Mouse (Mus musculus) urinary bladder, postnatal 25 days (tissue): ENCODE results near the gene Tmem256.
"Not testable (repeated sequence)": the region's sequence is repeated elsewhere in the genome, so short reads cannot be mapped to it uniquely, and the experiment has no call there.

Experiments
- DNase-seq: peaks from one replicate; pipeline ENCODE4 v3.0.0; 2022; ENCODE audit warnings: low spot score

The Tmem256 gene

DNA sequence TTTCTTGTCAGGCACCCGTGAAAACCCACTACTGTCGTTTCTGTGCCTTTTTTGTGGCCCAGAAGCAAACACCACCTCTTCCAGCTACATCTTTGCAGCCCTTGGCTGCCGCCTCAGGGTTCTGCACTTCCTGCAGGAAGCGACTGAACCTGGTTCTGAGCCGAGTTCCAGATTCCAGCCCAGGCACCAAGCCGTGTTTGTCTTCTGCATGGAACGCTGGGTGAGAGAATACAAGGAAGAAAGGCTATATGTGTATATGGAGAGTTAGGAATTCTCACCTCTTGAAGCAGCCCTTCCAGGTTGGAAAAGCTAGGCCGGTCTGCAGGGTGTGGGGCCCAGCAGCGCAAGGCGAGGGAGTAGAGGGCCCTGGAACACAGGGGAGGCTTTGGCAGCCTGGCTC is 16.4 kb downstream of the Tmem256 start:
- no peak for DNase-seq

DNA sequence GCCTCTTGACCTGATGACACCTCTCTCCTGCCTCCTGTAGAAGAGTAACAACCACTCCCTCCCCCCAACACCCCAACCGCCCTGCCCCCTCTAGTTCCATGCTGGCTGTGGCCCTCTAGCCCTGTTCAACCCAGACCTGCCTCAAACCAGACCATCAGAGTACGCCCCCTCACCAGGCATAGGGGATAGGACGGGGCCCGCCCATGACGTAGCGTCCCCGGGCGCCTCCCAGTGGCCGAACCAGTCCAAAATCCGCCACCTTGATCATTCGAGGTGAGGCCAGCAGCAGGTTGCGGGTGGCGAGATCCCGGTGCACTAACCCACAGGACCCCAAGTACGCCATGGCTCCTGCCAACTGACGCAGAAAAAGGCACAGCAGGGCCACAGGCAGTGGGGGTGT is 17.0 kb downstream of the Tmem256 start:
- DNase-seq = no peak

DNA sequence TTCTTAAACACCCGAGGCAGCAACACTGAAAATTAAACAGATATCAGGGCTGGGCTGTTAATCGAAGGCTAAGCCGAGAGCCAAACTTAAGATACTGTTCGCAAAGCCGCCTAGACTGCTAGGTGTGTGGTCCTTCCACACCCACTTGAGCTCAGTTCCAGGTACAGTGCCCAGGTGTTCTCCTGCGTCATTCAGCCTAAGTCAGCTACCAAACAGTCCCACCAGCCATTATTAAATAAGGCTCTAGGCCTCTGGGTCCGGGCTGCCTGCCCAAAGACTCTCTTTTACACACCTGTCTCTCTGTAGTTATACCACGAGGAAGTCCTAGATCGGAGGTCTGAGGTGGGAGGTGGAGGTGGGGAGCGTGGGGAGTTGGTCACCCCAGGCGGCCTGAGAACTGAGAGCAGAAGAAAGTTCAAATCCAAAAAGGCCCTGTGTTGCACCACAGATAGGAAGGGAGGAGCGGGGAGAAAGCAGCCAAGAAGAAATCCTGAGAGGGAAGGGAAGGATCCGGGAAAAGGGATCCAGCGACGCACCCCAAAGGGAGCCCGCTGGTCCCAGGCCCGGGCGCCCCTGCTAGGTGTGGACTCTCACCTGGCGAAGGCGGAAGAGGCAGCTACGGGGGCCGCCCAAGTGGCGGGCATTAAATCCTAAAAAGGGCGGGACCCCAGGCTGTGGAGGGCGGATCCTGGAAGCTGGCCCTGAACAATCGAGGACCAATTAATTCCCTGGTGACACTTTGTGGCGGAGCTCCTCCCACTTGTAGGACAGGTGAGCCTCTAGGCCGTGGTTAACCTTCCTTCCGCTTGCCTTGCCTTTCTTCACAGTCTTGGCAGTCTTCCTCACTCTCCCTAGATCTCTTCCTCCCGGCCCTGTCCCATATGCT is 20.0 kb downstream of the Tmem256 start, which contains the start of gene Tnk1:
TSS of gene Tnk1 (minus strand) at position 618 of the 886 bp plus-strand sequence.
- DNase-seq = no peak

DNA sequence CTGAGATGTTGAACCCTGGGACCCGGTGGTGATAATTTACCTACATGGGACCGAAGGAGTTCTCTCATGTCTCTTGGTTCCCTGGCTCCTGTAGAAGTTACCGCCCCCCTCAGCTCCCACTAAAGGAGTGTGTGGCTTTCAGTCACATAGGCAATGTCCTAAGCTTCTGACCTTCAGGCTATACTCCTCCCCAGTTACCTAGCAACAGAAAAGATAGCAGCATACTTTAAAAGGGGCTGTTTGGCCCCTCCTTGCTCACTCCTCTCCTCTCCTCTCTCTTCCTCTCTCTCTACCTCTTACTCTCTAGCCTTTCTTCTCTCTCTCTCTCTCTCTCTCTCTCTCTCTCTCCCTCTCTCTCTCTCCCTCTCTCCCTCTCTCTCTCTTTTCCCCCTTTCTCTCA is 25.4 kb downstream of the Tmem256 start:
- DNase-seq = not testable (repeated sequence)

DNA sequence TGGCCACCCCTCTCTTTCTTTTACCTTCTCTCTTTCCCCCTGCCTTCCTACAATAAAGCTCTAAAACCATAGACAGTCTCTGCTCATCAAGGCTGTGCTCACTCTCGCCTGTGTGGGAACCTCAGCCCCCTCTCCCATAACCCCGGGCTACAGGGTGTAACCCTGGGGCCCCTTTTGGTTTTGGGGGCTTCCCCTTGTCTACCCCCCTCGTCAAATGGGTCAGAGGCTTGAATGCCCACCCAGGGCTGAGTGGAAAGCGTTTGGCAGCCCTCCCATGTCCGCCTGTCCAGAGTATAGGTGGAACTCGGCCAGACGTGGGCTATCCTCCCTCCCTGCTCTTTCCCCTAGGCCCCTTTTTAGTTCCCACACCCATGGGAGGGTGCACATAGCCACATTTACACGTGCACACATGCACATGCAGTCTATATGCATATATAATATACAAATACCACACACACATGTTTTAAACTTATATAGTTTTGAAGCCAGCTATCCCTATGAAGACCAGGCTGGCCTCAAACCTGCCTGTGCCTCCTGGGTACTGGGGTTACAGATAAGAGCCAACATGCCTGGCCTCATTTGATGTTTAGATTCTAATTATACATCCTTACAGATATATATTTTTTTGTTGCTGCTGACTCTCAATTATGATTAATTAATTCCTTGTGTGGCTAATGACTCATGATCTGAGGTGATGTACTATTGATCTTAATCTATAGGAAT is 26.0 kb downstream of the Tmem256 start:
- DNase-seq = no peak

DNA sequence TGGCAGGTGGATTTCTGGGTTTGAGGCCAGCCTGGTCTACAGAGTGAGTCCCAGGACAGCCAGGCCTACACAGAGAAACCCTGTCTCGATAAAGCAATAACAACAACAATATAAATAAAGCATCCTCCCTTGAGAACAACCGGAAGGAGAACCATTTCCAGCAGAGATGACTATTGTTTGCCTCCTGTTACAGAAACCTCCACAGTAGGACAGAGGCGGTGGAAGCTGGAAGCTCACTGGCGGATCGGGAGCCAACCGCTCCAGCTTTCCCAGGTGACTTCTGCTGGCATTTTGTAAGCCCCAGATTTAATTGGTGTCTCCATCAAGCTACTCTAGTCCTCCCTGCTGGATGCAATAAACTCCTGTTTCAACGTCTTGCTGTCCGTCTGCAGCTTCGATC is 27.2 kb downstream of the Tmem256 start:
- DNase-seq = no peak

DNA sequence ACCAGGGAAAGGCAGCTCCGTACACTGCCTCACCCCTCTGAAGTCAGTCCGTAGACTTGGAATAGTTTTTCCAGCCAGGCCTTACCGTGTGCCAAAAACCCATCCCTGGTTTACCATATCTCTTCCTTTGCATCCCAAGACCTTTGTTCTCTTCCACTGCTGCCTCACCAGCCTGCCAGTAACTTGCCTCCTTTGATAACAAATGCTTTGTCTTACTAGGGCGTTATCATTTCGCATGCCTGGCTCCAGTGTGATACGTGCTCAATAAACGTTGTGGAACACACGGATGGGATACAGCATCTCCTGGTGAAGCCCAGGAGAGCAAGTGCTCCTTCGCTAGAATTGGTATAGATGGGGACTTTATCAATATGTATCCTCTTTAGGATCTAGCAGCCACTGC is 29.0 kb downstream of the Tmem256 start:
- no peak for DNase-seq

DNA sequence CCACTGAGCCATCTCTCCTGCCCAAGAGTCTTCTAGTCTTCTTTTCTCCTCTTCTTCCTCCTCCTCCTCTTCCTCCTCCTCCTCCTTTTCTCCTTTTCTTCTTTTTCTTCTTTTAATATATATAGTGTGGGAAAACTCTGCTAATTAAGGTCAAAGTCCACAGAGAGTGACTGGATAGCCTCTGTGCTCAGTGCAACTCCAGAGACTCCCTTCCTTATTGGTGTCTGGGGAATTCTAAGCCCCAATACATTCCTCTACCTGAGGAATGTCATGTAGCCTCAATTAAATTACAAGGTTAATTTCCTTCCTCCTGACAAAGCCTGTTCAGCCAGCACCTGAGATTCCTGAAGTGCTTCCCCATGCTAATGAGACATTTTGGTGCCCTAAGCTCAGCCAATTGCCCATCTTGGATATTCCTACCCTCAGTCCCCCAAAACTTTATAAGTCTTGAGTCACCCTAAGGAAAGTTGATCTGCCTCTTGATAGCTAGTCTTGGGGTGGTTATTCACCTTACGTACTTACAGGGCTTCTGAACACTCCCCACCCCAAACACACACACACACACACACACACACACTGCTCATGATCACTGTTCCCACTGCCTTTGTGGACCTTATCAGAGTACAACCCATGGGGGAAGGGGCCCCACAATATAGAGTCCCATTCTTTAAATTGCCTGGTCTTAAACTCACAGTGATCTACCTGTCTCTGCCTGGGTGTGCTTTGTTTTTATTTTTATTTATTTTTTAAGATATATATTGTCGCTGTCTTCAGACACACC is 32.2 kb downstream of the Tmem256 start:
- DNase-seq = no peak

DNA sequence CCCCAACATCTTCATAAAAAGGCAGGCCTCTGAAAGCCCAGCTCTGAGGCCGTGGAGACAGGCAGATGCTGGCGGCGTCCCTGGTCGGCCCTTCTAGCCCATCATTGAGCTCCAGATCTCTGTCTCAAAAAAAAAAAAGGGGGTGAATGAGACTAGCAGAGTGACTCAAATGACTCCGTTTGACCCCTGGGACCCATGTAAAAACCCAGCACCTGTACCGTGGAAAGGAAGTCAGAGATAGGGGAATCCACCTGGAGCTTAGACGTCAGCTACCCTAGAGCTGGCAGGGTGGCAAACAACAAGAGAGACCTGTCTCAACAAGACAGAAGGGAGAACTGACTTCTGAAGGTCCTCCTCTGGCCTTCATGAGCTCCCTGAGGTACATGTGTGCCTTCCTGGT is 33.5 kb downstream of the Tmem256 start:
- no peak for DNase-seq

DNA sequence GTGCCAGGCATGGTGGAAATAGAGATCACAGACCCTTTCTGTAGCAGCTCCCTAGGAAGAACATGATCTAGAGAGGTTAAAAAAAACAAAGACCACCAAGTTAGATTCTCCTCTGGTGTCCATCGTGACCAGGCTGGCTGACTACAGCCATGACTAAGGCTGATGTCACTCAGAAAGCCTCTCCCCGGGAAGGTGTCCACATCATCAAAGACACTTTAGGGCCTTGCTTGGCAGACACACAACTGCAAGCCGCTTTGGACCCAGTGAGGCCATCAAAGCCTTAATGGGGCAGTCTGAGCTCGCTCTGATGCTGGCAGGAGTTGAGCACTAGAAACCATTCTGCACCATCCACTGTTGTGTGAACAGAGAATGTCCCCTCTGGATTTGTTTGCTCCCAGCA is 34.1 kb downstream of the Tmem256 start:
- no peak for DNase-seq

DNA sequence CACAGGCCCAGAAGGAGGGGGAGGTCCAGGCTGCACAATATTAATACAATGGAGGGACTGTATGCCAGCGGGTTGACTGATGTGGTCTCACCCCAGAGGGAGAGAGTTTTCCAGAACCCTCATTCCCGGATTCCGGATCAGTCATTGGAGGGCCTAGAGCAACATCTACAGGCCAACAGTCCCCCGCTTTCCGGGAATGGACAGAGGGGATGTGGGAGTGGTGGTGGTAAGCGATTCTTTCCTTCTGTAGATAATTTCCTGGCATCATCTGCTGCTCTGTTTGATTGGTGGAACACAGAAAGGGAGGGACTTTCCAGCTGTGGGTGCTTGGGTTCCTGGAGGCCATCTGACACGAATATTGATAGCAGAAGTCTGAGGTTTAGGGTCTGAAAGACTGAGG is 37.9 kb downstream of the Tmem256 start:
- no peak for DNase-seq

DNA sequence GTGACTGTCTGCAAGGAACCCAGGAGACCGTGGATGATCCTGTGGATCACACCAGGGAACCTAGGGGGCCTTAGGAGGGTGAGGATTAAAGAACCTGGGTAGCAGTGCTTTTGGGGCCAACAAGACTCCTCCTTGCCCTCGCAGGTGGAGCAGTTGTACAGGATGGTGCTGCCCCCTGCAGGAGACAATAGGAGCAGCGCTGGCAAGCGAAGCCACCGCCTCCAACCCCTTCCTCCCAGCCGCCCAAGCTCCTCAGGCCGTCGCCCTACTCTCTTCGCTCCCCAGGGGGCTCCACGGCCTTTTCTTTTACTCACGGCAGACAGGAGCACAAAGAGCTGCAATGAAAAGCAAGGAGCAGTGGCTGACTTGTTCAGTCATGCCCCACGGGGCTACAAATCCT is 38.6 kb downstream of the Tmem256 start:
- DNase-seq = peak; percentile 87

DNA sequence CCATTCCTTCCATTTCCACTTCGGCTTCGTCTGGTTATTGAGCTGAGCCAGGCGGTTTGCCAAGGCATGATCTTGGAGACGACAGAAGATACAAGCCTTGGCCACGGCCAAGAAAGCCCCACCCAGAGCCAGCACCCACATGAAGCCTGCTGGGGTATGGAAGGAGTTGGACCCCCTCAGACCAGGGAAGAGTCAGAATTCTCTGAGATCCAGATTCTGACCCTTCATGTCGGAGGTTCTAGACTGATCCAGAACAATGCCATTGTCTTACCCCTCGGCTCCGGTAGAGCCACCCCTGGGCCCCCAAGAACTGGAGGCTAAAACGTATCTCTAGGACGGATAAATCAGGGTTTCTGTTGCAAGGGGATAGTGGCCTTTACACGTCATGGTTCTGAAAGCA is 39.6 kb downstream of the Tmem256 start, which contains the start of gene Tmem95:
TSS of gene Tmem95 (minus strand) at position 141 of the 400 bp plus-strand sequence.
- DNase-seq = no peak

DNA sequence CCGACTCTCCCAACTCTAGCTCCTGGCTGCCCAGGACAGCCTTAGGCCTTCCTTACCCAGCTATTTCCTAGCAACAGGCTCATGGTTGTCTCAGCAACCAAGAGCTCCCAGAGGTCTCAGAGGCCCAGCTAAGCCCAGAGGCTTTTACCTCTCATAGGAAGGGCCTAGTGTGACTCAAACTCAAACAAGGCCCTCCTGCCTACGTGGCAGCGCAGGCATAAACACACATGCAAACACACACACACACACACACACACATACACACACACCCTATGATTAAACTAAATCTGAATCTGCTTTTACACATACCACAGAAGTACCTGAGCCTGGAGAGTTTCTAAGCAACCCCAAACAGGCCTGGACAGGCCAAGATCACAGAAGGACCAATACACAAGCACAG is 40.1 kb downstream of the Tmem256 start:
- DNase-seq = peak; percentile 30

DNA sequence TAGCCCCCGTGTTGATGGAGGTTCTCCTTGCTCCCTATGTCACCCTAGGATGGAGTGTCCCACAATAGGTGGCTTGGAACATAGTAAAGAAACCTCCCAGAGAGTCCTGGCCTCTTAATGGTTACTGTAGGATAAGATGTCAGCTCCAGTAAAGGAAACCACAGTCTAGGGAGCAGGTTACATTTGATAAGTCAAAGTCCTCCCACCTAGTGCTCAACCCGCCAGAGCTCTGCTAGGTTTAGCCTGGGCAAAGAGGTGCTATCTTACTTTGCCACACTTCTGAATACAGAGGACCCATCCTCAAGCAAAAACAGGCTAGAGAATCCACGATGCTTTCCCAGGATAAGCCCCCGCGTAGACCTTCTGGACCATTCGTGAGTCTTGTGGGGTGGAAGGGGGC is 40.6 kb downstream of the Tmem256 start:
- DNase-seq = no peak

DNA sequence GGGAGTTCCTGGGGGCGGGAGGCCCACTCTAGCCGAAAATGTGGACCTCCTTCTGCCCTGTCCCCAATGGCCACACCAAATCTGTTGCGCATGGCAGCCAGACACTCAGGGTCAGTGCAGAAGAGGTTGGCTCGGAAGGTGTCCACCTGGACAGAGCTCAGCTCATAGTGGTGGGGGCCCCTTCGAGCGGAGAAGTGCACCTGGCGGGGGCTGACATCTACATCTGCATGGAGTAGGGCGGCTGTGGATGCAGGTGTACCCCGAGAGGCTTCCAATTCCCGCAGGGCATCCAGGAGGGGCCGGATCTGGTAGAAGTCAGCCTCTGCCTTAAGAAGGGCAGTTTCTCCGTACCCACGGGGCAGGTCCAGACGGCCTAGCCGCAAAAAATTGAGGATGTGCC is 41.4 kb downstream of the Tmem256 start:
- no peak for DNase-seq

DNA sequence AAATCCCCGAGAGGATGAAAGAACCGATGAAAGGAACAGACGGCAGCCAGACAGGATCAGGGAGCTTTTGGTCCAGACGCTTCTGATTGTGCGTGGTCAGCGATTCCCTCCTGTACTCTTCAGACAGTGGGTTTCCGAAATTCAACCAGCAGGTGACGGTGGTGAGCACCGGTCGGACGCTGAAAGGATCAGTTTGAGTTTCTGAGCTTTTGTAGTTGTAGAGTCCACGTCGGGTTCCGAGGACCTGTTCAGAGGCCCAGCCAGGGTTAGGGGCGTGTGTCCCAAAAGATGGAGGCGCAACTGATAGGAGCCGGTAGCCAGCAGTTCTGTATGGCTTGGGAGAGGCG is 42.2 kb downstream of the Tmem256 start:
- peak; percentile 62 for DNase-seq

DNA sequence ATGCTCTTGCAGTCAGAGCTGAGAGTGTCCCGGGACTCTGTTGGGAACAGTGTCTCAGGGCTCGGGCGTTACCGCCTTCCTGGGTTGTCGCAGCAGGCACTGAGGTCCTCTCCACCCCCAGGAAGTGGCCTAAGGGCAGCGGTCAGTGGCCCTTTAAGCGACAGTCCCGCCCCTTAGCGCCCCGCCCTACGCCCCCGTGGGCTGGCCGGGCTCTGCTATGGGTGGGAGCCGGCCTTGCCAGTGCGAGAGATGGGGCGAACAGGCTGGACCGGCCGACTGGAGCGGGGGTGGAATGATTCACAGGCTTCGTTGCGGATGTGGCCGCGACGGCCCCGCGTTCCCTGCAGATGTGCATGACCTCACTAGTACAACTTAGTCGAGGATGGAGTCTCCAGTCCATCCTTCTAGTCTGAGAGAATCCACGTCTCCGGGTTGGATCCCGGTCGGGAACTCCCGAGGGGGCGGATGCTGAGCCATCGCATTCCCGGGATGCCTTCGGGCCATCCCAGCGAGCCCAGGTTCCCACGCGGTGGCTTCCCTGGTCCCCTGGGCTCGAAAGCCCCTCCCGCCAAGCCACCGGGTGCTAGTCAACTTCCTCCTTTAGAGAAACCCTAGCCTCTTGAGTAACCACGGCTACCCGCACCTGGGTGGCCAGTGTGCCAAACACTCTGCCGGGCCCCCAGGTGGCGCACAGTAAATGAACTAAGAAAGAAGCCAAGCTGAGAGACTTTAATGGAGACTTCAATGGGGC is 42.7 kb downstream of the Tmem256 start, which contains the start of gene Kctd11:
TSS of gene Kctd11 (minus strand) at position 554 of the 751 bp plus-strand sequence.
- peak; percentile 86 for DNase-seq

DNA sequence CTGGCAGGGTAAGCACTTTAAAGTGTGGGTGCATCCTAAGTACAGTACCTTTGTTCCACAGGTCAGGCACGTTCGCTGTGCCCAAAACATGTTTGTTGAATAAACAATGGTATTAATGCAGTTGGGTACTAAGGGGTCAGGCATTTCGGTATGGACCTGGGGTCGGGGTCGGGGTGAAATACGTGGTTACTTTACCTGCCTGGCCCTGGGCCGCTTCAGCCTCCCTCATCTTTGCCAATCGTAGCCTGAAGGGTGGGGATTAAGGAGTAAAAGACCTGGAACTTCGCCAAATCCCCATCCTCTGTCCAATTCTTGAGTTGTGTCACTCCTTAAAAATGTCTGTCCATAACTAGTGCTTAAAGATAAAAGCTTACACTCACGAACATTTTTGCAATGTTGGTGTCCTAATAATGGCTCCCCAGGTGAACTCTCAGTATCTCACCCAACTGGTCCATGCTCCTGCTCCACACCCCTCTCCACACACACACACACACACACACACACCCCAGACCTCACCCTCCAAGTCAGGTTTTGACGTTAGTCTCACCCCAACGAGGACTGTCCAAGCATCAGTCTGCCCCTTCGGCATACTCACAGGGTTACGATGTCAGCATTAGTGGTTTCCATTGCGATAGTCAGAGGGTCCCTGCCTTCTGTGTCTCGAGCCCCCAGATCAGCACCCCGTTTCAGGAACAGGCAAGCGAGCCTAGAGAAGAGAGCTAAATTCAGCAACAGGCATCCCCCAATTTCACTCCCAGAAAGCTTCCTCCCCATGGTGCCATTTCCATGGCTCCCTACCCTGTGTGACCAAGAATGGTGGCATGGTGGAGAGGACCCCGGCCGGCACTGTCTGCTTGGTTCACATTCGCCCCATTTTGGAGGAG is 43.7 kb downstream of the Tmem256 start:
- DNase-seq = no peak

DNA sequence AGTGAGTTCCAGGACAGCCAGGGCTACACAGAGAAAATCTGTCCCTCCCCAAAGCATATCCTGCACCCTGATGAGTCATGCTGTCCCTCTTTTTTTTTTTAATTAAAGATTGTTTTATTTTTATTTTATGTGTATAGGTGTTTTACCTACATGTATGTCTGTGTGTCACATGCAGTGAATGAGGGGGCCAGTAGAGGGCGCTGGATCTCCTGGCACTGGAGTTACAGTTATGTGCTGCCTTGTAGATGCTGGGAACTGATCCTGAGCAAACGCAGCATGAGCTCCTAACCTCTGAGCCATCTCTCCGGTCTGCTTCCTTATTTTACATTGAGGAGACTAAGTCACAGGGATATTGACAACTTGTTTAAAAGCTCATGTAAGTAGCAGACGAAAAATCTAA is 44.8 kb downstream of the Tmem256 start:
- DNase-seq = no peak
